8 mouse cellular contexts compared by ENCODE assay signal in genomic region chr4:100722532-100722931, GRCm38 (mm10). TPM values are rescaled to one million over a fixed set of nuclear protein-coding genes. Genes with fewer than 3 reads are reported as not detected.
A peak's percentile ranks its signal among the peaks of the same experiment; 100 is the strongest.
DNase-seq lines count a peak whose midpoint lies in the region; ATAC-seq and TF ChIP-seq lines count a peak whose summit lies in the region.

No protein-coding gene starts in this region.

- no peaks in the 10 kb centered on the region for H3K27me3 ChIP-seq in hindbrain, embryonic 11.5 days (ENCODE audit: control insufficient read depth, insufficient read depth, low read length)
- no peaks in the 10 kb centered on the region for H3K27me3 ChIP-seq in hindbrain, embryonic 13.5 days
- no peaks in the 10 kb centered on the region for H3K27me3 ChIP-seq in intestine, postnatal 0 days (replicated peaks; ENCODE audit: control insufficient read depth, insufficient read depth, low read length)
- no peaks in the 10 kb centered on the region for H3K27me3 ChIP-seq in limb, embryonic 13.5 days

- peak; percentile 64 for DNase-seq in hindbrain, embryonic 11.5 days (ENCODE audit: low spot score)
- DNase-seq in adrenal gland, adult (ENCODE audit: inconsistent age in 2 of 2, low spot score in 1 of 2), result peak; percentile 36 to 81
- peak; percentile 63 for DNase-seq in embryo, embryonic 11 days
- peak; percentile 61 for DNase-seq in retina, embryonic 14.5 days (ENCODE audit: low spot score)
- no peak for DNase-seq in MN1 (ENCODE audit: low spot score)

- H3K36me3 ChIP-seq in hindbrain, embryonic 11.5 days (ENCODE audit: control insufficient read depth, insufficient read depth, low read length), result no peaks in the 10 kb centered on the region
- no peaks in the 10 kb centered on the region for H3K36me3 ChIP-seq in hindbrain, embryonic 13.5 days
- no peaks in the 10 kb centered on the region for H3K36me3 ChIP-seq in intestine, postnatal 0 days (ENCODE audit: control insufficient read depth, insufficient read depth)
- H3K36me3 ChIP-seq in limb, embryonic 13.5 days, result no peaks in the 10 kb centered on the region

- H3K9me3 ChIP-seq in hindbrain, embryonic 11.5 days (ENCODE audit: control insufficient read depth, low read length), result no peaks in the 10 kb centered on the region
- no peaks in the 10 kb centered on the region for H3K9me3 ChIP-seq in hindbrain, embryonic 13.5 days
- H3K9me3 ChIP-seq in intestine, postnatal 0 days (ENCODE audit: control insufficient read depth), result no peaks in the 10 kb centered on the region
- H3K9me3 ChIP-seq in limb, embryonic 13.5 days, result no peaks in the 10 kb centered on the region

- no peak overlapping the region for H3K27ac ChIP-seq in hindbrain, embryonic 11.5 days (ENCODE audit: low read depth, low read length)
- H3K27ac ChIP-seq in hindbrain, embryonic 13.5 days, result no peak overlapping the region
- no peak overlapping the region for H3K27ac ChIP-seq in intestine, postnatal 0 days (ENCODE audit: low read depth, low read length)
- H3K27ac ChIP-seq in limb, embryonic 13.5 days, result no peak overlapping the region

- H3K4me3 ChIP-seq in hindbrain, embryonic 11.5 days (ENCODE audit: low read depth, low read length), result no peak overlapping the region
- H3K4me3 ChIP-seq in hindbrain, embryonic 13.5 days, result no peak overlapping the region
- no peak overlapping the region for H3K4me3 ChIP-seq in intestine, postnatal 0 days (ENCODE audit: low read depth, low read length)
- H3K4me3 ChIP-seq in limb, embryonic 13.5 days, result no peak overlapping the region

- TF ChIP-seq CTCF in intestine, postnatal 0 days (IDR thresholded peaks at IDR 0.05; ENCODE audit: low read depth), result peak; percentile 84

- peaks cover 2% of the 10 kb centered on the region; the same call in 1 of the 2 replicates for H3K4me1 ChIP-seq in hindbrain, embryonic 11.5 days (replicated peaks; ENCODE audit: control insufficient read depth, insufficient read depth, low read length)
- H3K4me1 ChIP-seq in hindbrain, embryonic 13.5 days (replicated peaks), result peaks cover 10% of the 10 kb centered on the region
- no peaks in the 10 kb centered on the region for H3K4me1 ChIP-seq in intestine, postnatal 0 days (replicated peaks; ENCODE audit: control insufficient read depth, insufficient read depth, low read length)
- H3K4me1 ChIP-seq in limb, embryonic 13.5 days, result no peaks in the 10 kb centered on the region

- 18% methylated on average over 9 of the region's 9 CpGs for WGBS in hindbrain, embryonic 11.5 days
- 30% methylated on average over 9 of the region's 9 CpGs for WGBS in hindbrain, embryonic 13.5 days
- WGBS in intestine, postnatal 0 days, result 23% methylated on average over 9 of the region's 9 CpGs
- WGBS in limb, embryonic 13.5 days, result 19% methylated on average over 9 of the region's 9 CpGs

- no peak overlapping the region for H3K9ac ChIP-seq in hindbrain, embryonic 11.5 days (ENCODE audit: low read depth, low read length)
- no peak overlapping the region for H3K9ac ChIP-seq in hindbrain, embryonic 13.5 days
- no peak overlapping the region for H3K9ac ChIP-seq in intestine, postnatal 0 days (ENCODE audit: low read depth, low read length)
- no peak overlapping the region for H3K9ac ChIP-seq in limb, embryonic 13.5 days

- no peak overlapping the region for H3K4me2 ChIP-seq in hindbrain, embryonic 11.5 days (replicated peaks; ENCODE audit: low read depth, low read length)
- no peak overlapping the region for H3K4me2 ChIP-seq in hindbrain, embryonic 13.5 days
- no peak overlapping the region for H3K4me2 ChIP-seq in intestine, postnatal 0 days (replicated peaks; ENCODE audit: low read depth)
- H3K4me2 ChIP-seq in limb, embryonic 13.5 days (replicated peaks), result no peak overlapping the region

- ATAC-seq in hindbrain, embryonic 11.5 days (ENCODE audit: low FRiP score), result no peak
- ATAC-seq in hindbrain, embryonic 13.5 days (ENCODE audit: low FRiP score), result no peak
- no peak for ATAC-seq in intestine, postnatal 0 days
- ATAC-seq in limb, embryonic 13.5 days (ENCODE audit: low FRiP score, low read depth), result 0 out of 2 replicates have a peak, but pooled peaks have one; percentile 36

RNA-seq across cellular contexts. Expression of gene Cachd1, which starts 53.9 kb away (rescaled TPM):
- polyA plus RNA-seq in hindbrain, embryonic 11.5 days (2014; fragmentation: Nextera tagmentation; extraction: Ambion mirVana), result 23.4 and 26.0 TPM in 2 replicates
- polyA plus RNA-seq in hindbrain, embryonic 13.5 days (2015; fragmentation: Nextera tagmentation; extraction: Ambion mirVana), result 16.7 and 21.7 TPM in 2 replicates
- 8.2 and 9.1 TPM in 2 replicates for polyA plus RNA-seq in intestine, postnatal 0 days (2015; fragmentation: Nextera tagmentation; extraction: Ambion mirVana)
- polyA plus RNA-seq in limb, embryonic 13.5 days (2015; fragmentation: Nextera tagmentation; extraction: Ambion mirVana), result 32.6 and 33.4 TPM in 2 replicates
